Mouse (Mus musculus) heart, adult 11 months (tissue): ENCODE measurements around the gene Fam129a.
A peak's percentile ranks its signal among the peaks of the same experiment; 100 is the strongest.

Experiments used
- DNase-seq: peaks from one replicate; pipeline ENCODE4 v3.0.0; 2022

Gene Fam129a

GRCm38 (mm10) chr1:151584182-151584471, 13.1 kb downstream of the Fam129a start:
- no peak for DNase-seq

GRCm38 (mm10) chr1:151584565-151585216, 13.7 kb downstream of the Fam129a start:
- DNase-seq, result no peak

- no peak for DNase-seq
Observed at GRCm38 (mm10) chr1:151585647-151586046, 14.7 kb downstream of the Fam129a start.

- no peak for DNase-seq
Observed at GRCm38 (mm10) chr1:151592085-151593017, 21.4 kb downstream of the Fam129a start.

- DNase-seq, result peak; percentile 92
Observed at GRCm38 (mm10) chr1:151594906-151595305, 23.9 kb downstream of the Fam129a start.

GRCm38 (mm10) chr1:151595600-151596299, 24.8 kb downstream of the Fam129a start:
- DNase-seq, result no peak

- peak; percentile 97 for DNase-seq
Observed at GRCm38 (mm10) chr1:151596562-151596961, 25.6 kb downstream of the Fam129a start.

GRCm38 (mm10) chr1:151597677-151598297, 26.8 kb downstream of the Fam129a start:
- peak; percentile 90 for DNase-seq

GRCm38 (mm10) chr1:151598876-151599275, 27.9 kb downstream of the Fam129a start:
- peak; percentile 48 for DNase-seq

GRCm38 (mm10) chr1:151604328-151604727, 33.3 kb downstream of the Fam129a start:
- DNase-seq, result no peak

GRCm38 (mm10) chr1:151607957-151608356, 37.0 kb downstream of the Fam129a start:
- DNase-seq, result peak; percentile 98

GRCm38 (mm10) chr1:151610621-151611020, 39.6 kb downstream of the Fam129a start:
- peak; percentile 73 for DNase-seq

- DNase-seq, result peak; percentile 25
Observed at GRCm38 (mm10) chr1:151614320-151614935, 43.4 kb downstream of the Fam129a start.

GRCm38 (mm10) chr1:151615625-151616024, 44.6 kb downstream of the Fam129a start:
- peak; percentile 44 for DNase-seq

- DNase-seq, result peak; percentile 78
Observed at GRCm38 (mm10) chr1:151616555-151617205, 45.7 kb downstream of the Fam129a start.

- peak; percentile 56 for DNase-seq
Observed at GRCm38 (mm10) chr1:151618251-151618650, 47.3 kb downstream of the Fam129a start.

GRCm38 (mm10) chr1:151619281-151619711, 48.3 kb downstream of the Fam129a start:
- DNase-seq, result peak; percentile 88

- DNase-seq, result peak; percentile 95
Observed at GRCm38 (mm10) chr1:151620730-151621129, 49.7 kb downstream of the Fam129a start.

GRCm38 (mm10) chr1:151624442-151625226, 53.6 kb downstream of the Fam129a start:
- peak; percentile 91 for DNase-seq

- no peak for DNase-seq
Observed at GRCm38 (mm10) chr1:151625260-151625659, 54.3 kb downstream of the Fam129a start.

- DNase-seq, result no peak
Observed at GRCm38 (mm10) chr1:151625690-151626089, 54.7 kb downstream of the Fam129a start.
